Mouse (Mus musculus): ENCODE data around the gene Slc13a3.

- TF ChIP-seq CTCF (IDR thresholded peaks at IDR 0.05; ENCODE audit: control insufficient read depth, insufficient read depth, low read length) = no peak
- no peak for TF ChIP-seq POLR2A (IDR thresholded peaks at IDR 0.05; ENCODE audit: borderline replicate concordance, control insufficient read depth, low read depth, low read length)
Measured at GRCm38 (mm10) chr2:165396831-165397501, 76.1 kb downstream of the Slc13a3 start.
